Mouse (Mus musculus): ENCODE results near the gene Cpsf4l.

GRCm38 (mm10) chr11:113669711-113670110, 40.1 kb downstream of the Cpsf4l start:
- TF ChIP-seq GATA1 (IDR thresholded peaks at IDR 0.05; ENCODE audit: low read length) = no peak
- TF ChIP-seq TAL1 (IDR thresholded peaks at IDR 0.05; ENCODE audit: low read length) = no peak

All from erythroblast, embryonic 14.5 days (primary cell).